Mouse (Mus musculus) olfactory bulb, adult 2 months (tissue): ENCODE measurements around the gene Tlr2. TPM values are rescaled to one million over a fixed set of nuclear protein-coding genes. Genes with fewer than 3 reads are reported as not detected.
"Not testable (repeated sequence)": the region's sequence is repeated elsewhere in the genome, so short reads cannot be mapped to it uniquely, and the experiment has no call there.

Source experiments
- H3K27ac ChIP-seq: fragments of 200-500 bp; 2 replicates; pipeline ENCODE4 v1.5.1; 2012; ENCODE audit warnings: low read depth, low read length; ENCODE audit not compliant: insufficient read depth
- H3K4me1 ChIP-seq: fragments of 200-500 bp; 2 replicates; pipeline ENCODE4 v1.6.1; 2012; ENCODE audit warnings: low read length; ENCODE audit not compliant: control insufficient read depth, insufficient read depth
- H3K4me3 ChIP-seq: fragments of 200-500 bp; 2 replicates; pipeline ENCODE4 v1.5.1; 2012; ENCODE audit warnings: mild to moderate bottlenecking, low read depth, low read length, moderate library complexity; ENCODE audit not compliant: insufficient read depth
- CTCF ChIP-seq: fragments of 200-500 bp; IDR thresholded peaks from 2 replicates; pipeline ENCODE4 v1.5.1; 2012; ENCODE audit warnings: low read depth, mild to moderate bottlenecking, low read length, moderate library complexity; ENCODE audit not compliant: insufficient read depth
- POLR2A ChIP-seq: fragments of 200-500 bp; IDR thresholded peaks from 2 replicates; pipeline ENCODE4 v1.6.1; 2012; ENCODE audit warnings: mild to moderate bottlenecking, low read depth, low read length, moderate library complexity; ENCODE audit not compliant: insufficient read depth
- WGBS: fragments of 180-500 bp; shearing (Covaris S2); methylation state at CpG from one replicate; pipeline ENCODE4 v1.1.7; 2018; 5-methylcytosine and 5-hydroxymethylcytosine counted together
- polyA plus RNA-seq: library from polyadenylated mRNA; stranded (reverse); fragments of >200 nt; gene quantifications from 2 replicates; pipeline ENCODE4 v1.2.4, GENCODE M21; 2012; ENCODE audit warnings: low replicate concordance; ENCODE audit not compliant: missing spikeins, insufficient read depth, insufficient read length

Tlr2 gene
- polyA plus RNA-seq, result not detected in 2 replicates

DNA sequence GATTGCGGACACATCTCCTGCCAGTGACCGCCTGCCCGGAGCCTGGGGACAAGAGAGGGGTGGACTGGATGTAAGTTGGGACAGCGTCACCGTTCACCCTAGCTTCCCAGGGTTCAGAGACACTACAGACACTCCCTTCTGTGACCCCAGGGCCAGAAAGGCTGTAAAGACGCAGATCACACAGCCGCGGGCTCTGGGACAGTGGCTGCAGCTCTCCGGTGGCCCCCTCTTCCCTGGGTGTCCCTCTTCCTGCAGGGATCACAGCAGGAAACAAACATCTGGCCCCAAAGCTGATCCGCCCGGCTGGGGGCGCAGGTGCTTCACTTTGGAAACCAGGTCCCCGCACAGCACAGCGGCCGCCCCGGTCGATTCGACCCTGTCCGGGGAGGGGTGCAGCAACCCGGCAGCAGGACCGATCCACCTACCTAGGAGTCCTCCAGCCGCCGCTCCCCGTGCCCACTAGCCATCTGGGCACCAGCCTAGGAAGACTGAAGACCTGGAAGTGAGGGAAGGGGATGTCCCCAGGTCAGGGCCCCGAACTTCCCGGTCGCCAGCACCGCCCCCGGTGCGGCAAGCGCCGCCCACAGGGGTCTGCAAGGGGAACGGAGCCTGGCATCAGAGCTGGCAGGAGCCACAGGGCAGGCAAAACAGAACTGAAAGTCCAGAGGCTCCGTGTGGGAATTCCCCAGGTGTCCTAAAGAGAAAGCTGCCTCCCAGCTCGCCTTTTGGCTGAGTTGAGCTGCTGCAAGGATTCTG is at the start of gene Tlr2:
Gene Tlr2 (minus strand): TSS at position 673 of the 756 bp plus-strand sequence.
- H3K4me3 ChIP-seq, result peak within 1 kb of the TSS; percentile 53
- TF ChIP-seq POLR2A (no peak), CTCF (no peak)
- peaks cover 15% of the 10 kb centered on the region for H3K4me1 ChIP-seq
- H3K27ac ChIP-seq, result no peak within 1 kb of the TSS
- 4% methylated on average over 35 of the region's 35 CpGs for WGBS

DNA sequence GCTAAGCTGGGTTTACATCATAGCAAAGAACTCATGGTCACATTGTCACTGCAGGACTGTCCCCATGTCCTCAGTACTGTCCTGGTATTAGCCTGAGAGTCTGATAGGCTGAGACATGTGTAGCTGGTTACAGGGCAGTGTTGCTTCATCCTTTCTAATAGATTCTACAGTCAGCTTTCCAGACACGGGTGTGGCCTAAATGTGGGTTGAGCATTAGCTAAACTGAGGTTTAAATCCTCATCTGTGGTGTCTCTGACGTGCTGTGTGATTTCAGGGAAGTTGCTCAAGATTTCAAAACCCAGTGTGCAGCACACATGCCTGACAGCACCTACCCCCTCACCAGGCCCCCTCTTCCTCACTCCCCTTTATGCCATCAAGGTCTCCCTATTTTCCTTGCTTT is 43.6 kb upstream of the Tlr2 start:
- Histone ChIP-seq H3K4me1 (no peaks in the 10 kb centered on the region), H3K27ac (no peak overlapping the region), H3K4me3 (no peak overlapping the region)
- 78% methylated on average over 2 of the region's 2 CpGs for WGBS
- no peak for TF ChIP-seq CTCF
- no peak for TF ChIP-seq POLR2A

DNA sequence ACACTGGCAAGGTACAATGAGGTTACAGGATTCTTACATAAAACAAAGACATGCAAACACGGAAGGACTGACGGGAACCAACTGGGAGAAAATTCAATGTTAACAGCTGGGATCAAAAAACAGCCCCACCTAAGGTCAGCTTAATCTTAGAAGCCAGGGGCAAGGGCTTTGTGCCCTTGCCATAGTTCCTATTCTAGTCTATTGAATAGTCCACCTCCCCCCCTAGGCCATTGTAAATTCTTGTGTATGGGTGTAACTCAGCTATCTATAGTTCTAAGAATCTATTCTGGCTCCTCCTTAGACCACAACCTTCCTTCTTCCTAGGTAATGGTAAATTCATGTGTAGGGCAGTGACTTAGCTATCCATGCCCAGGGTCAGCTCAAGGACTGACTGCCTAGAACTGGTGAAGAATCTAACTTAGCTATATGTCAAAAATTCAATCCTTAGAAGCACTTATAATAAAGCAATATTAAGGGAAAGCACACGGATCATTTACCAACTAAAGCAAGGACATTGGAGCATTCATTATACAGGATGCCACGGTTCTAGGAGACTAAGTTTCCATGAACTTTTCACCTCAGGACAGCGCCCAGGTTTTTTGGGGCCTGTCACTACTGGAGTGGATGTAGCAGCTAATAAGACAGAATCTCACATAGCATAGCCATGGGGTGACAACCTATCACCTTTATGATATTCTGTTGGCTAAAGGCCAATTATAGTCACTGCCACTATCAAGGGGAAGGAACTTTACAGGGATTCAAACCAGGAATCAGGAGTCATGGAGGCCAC is 37.9 kb upstream of the Tlr2 start:
- H3K27ac ChIP-seq, H3K4me1 ChIP-seq, H3K4me3 ChIP-seq: not testable (repeated sequence)
- 94% methylated on average over 5 of the region's 5 CpGs for WGBS

DNA sequence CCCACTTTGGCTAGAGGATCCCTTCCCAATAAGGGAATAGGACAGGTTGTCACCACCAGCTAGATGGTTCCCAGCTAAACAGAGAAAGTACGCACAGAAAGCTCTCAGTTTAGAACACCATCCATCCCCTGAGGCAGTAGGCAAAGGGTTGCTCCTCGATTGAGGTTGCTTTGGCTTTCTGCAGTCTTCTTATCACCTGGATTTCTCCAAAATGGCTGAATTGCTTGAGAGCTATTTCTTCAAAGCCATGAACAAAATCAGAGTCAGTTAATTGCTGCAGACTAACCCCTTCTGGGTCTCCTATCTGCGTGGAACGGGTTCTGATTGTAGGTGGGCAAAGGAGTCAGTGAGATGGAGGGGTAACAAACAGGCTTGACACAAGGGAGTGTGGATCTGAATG is 37.2 kb upstream of the Tlr2 start:
- Histone ChIP-seq H3K4me3 (no peak overlapping the region), H3K27ac (no peak overlapping the region), H3K4me1 (no peaks in the 10 kb centered on the region)
- 96% methylated on average over 4 of the region's 4 CpGs for WGBS
- TF ChIP-seq CTCF (no peak), POLR2A (no peak)

DNA sequence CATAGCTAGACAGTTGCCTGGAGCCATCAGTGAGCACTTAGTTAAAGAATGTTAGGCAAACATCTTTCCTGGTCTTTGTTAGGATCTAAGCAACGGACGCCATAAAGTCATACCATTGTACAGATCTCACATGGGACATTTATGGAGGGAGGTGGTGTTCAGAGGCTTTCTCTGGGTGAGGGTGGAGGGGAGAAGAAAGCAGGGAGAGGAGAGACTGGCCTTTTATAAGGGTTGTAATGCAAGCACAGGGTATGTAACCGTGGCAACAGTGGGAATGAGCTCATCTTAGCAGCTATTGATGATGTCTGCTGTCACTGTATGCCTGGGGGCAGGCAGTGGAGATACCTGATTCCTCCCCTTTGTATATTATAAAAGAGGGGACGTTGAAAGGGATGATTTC is 34.7 kb upstream of the Tlr2 start:
- TF ChIP-seq CTCF (no peak), POLR2A (no peak)
- Histone ChIP-seq H3K4me1 (no peaks in the 10 kb centered on the region), H3K4me3 (no peak overlapping the region), H3K27ac (no peak overlapping the region)
- WGBS, result 76% methylated on average over 4 of the region's 4 CpGs

DNA sequence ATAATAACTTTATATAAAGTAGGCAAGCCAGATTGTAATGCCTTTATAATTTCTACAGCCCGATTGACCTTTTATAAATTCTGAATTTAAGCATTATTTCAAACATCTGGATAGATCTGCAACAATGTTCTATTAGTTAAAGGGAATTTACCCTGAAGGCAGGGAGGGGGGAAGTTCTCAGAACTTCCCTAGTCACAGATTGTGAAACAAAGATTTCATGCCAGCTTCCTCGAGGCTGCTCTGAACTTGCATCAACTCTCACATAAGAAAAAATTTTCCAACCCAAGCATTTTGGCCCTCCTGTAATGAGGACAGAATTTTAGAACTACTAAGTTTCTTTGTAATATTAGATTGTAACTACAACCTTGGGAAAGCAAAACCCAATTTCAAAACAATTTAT is 33.5 kb upstream of the Tlr2 start:
- WGBS, result 84% methylated on average over 2 of the region's 2 CpGs
- H3K27ac ChIP-seq, H3K4me3 ChIP-seq, H3K4me1 ChIP-seq: not testable (repeated sequence)

DNA sequence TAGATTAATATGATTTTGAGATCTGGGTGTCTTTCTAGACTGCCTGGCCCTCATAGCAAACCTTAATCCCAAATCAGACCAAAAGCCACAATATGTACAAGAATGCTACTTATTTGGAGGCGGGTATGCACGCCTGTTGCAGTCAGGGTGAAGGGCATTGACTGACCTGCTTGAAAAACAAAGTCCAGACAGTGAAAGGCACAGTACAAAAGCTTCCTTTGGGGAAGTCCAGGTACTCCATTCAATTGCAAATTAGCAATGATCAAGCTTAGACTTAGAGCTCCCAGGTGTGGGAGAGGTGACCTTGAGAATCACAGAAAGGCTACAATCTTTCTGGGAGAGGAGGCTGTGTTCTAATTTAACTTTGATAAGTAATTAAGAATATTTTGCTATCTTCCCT is 31.3 kb upstream of the Tlr2 start:
- H3K27ac ChIP-seq, H3K4me3 ChIP-seq, H3K4me1 ChIP-seq: not testable (repeated sequence)
- WGBS, result 93% methylated on average over 2 of the region's 2 CpGs

DNA sequence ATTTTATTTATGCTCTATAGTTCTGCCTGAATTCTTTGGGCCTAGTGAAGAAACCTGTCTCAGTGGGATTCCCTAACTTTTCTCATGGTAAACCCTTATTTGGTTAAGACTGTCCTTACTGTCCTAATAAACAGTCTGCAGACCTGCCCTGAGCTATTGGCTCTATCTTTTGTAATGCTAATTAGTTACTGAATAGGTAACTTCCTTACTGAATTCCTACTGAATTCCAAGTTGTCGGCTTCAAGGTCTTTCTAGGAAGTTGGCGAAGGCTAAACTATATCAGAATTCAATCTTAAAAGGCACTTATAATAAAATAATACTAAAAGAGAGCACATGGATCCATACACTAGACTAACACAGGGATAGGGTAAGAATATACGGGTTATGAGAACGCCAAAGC is 30.4 kb upstream of the Tlr2 start:
- 91% methylated on average over 4 of the region's 4 CpGs for WGBS
- H3K27ac ChIP-seq, H3K4me3 ChIP-seq, H3K4me1 ChIP-seq: not testable (repeated sequence)

DNA sequence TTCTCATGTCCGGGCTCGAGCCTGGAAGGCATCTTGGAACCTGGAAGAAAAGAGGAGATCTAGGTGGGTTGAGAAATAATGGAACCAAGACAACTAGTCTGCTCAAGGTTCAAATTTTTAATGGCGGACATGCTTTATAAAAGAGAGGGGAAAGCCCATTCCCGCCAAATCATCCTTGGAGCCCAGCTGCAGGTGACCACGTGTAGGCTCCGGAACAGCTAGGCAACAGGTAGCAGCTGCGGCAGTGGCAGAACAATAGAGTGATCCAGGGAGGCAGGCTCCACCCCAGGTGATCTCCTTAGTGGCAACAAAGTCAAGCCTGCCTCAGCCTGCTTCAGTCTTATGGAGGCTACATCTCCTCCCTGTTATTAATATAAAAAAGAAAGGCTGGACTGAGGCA is 30.0 kb upstream of the Tlr2 start:
- not testable (repeated sequence) for H3K4me3 ChIP-seq, H3K27ac ChIP-seq, H3K4me1 ChIP-seq
- WGBS, result 90% methylated on average over 7 of the region's 7 CpGs

DNA sequence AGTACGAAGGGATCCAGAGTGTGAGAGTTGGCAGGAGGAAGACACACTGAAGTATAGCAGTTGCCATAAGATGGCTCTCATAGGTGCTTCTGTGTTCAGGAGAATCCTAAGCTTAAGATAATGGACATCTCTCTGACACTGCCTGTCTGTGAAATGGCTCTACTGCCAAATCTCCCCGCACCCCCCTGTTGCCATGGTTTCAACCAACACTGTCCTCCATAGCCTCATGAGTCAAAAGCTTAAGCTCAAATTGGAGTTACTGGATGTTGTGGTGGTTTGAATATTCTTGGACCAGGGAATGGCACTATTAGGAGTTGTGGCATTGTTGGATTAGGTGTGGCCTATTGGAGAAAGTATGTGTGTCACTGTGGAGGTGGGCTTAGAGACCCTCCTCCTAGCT is 28.2 kb upstream of the Tlr2 start:
- no peak for TF ChIP-seq CTCF
- TF ChIP-seq POLR2A, result no peak
- 96% methylated on average over 2 of the region's 2 CpGs for WGBS
- Histone ChIP-seq H3K4me3 (no peak overlapping the region), H3K27ac (no peak overlapping the region), H3K4me1 (no peaks in the 10 kb centered on the region)

DNA sequence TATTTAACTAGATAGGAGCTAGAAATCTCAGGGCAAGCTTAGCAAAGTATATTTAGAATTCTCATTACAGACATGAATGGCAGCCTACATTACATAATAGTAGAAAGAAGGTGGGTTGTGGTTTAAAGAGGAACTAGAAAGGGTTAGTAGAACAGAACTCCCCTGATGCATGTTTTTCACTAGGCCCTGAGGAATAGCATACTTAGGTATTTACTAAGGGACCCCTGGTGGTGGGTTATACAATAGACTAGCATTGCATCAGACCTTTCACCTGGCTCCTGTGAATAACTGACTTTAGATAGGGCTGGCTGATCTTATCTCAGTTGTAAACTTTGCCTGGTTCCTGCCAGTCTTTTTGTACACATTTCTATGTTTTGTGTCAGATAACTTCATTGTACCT is 25.5 kb upstream of the Tlr2 start:
- not testable (repeated sequence) for H3K4me1 ChIP-seq, H3K4me3 ChIP-seq, H3K27ac ChIP-seq
